Mouse (Mus musculus): ENCODE measurements at regions not wholly inside any gene's neighbourhood (a gene's known extent, or its start where the extent isn't known, plus 50 kb on each side); places are given as distances from the start of the nearest gene placed in this dataset.
A peak's percentile ranks its signal among the peaks of the same experiment; 100 is the strongest.

GRCm38 (mm10) chr15:61395296-61395826, 472.5 kb upstream of the A1bg start:
- TF ChIP-seq POLR2A (IDR thresholded peaks at IDR 0.05; ENCODE audit: insufficient read length, low read depth) (no peak), MYOG (IDR thresholded peaks at IDR 0.05; ENCODE audit: control insufficient read depth in 1 of 3, insufficient read depth in 1 of 3, insufficient read length in 2 of 3, low read depth in 2 of 3) (peak in 2 of 3 experiments; percentile 37 to 61), REST (IDR thresholded peaks at IDR 0.05; ENCODE audit: insufficient read depth, insufficient read length) (no peak), MAX (IDR thresholded peaks at IDR 0.05; ENCODE audit: low read depth) (no peak), POLR2AphosphoS2 (IDR thresholded peaks at IDR 0.05; ENCODE audit: insufficient read length, low read depth) (no peak)

Data from myocyte (in vitro differentiated cells).